Mouse (Mus musculus) testis, adult 2 months (tissue): ENCODE results near the gene Plcb2.

Experiments used
- CTCF ChIP-seq: fragments of 200-500 bp; IDR thresholded peaks from 2 replicates; pipeline ENCODE4 v1.5.1; 2012; ENCODE audit warnings: low read depth, mild to moderate bottlenecking, inconsistent platforms, low read length, moderate library complexity; ENCODE audit not compliant: control insufficient read depth, insufficient read depth, insufficient replicate concordance
- POLR2A ChIP-seq: fragments of 200-500 bp; IDR thresholded peaks from 2 replicates; pipeline ENCODE4 v1.6.1; 2012; ENCODE audit warnings: low read depth, mild to moderate bottlenecking, inconsistent platforms, low read length, moderate library complexity; ENCODE audit not compliant: control insufficient read depth

DNA sequence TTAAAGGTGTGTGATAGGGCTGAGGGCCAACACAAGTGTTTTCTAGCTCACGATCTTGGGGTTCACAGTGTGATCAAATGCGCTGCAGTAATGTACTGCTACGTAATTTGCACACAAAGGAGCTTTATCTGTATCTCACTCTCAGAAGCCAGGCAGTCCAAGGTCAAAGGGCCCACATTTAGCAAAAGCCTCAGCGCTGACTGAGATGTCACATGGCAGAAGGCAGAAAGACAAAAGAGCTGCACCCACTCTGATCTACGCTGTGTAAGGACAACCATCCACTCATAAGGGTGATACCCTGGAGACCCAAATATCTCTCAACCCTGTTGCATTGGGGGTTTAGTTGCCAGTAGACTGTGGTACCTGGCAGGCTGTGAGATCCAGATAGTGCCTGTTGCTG is 61.1 kb downstream of the Plcb2 start:
- TF ChIP-seq POLR2A (no peak), CTCF (no peak)
